37 mouse cellular contexts compared by ENCODE assay signal in genomic region chr10:34141693-34142092, GRCm38 (mm10). TPM values are rescaled to one million over a fixed set of nuclear protein-coding genes. Genes with fewer than 3 reads are reported as not detected.
"Had no signal": no experiment of that assay in that cellular context is flagged by ENCODE, and none has a peak within 500 bp of the region (broad histone marks: within the 10 kb centered on the region; RNA-seq: fewer than 3 reads in every experiment).

No protein-coding gene starts in this region.

- ATAC-seq: liver, postnatal 0 days; lung, postnatal 0 days; midbrain, embryonic 13.5 days; midbrain, embryonic 15.5 days; midbrain, embryonic 16.5 days had no signal

- H3K9ac ChIP-seq: limb, embryonic 12.5 days; limb, embryonic 13.5 days; limb, embryonic 15.5 days; liver, embryonic 13.5 days; liver, embryonic 14.5 days; liver, embryonic 15.5 days; liver, postnatal 0 days; lung, embryonic 14.5 days; lung, embryonic 15.5 days; midbrain, embryonic 12.5 days; midbrain, embryonic 13.5 days; midbrain, embryonic 15.5 days; neural tube, embryonic 12.5 days had no signal

- DNase-seq: left cerebral cortex, postnatal 4 days; liver; liver, embryonic 13.5 days; liver, postnatal 0 days; lung, adult 18-20 months; lung, adult 2 months; lung, embryonic 14.5 days; lung, postnatal 10 days; lung, postnatal 14 days; lung, postnatal 36 days; lung, postnatal 4 days; midbrain, embryonic 14.5 days had no signal

- H3K4me1 ChIP-seq: limb, embryonic 10.5 days; limb, embryonic 12.5 days; limb, embryonic 13.5 days; limb, embryonic 15.5 days; liver, embryonic 13.5 days; liver, embryonic 15.5 days; lung, embryonic 15.5 days; megakaryocyte, embryonic 14.5 days; midbrain, embryonic 12.5 days; midbrain, embryonic 13.5 days; midbrain, embryonic 15.5 days; neural tube, embryonic 12.5 days had no signal

- H3K9me3 ChIP-seq: limb, embryonic 10.5 days; limb, embryonic 15.5 days; liver, embryonic 13.5 days; liver, embryonic 15.5 days; lung, embryonic 15.5 days; midbrain, embryonic 12.5 days; midbrain, embryonic 13.5 days; midbrain, embryonic 15.5 days; neural tube, embryonic 12.5 days had no signal

- H3K27me3 ChIP-seq: limb, embryonic 12.5 days; limb, embryonic 13.5 days; limb, embryonic 15.5 days; liver, embryonic 13.5 days; liver, embryonic 15.5 days; lung, embryonic 15.5 days; megakaryocyte, embryonic 14.5 days; midbrain, embryonic 12.5 days; midbrain, embryonic 13.5 days; midbrain, embryonic 15.5 days; neural tube, embryonic 12.5 days had no signal

- H3K36me3 ChIP-seq: limb, embryonic 10.5 days; limb, embryonic 12.5 days; limb, embryonic 13.5 days; limb, embryonic 15.5 days; liver, embryonic 13.5 days; liver, embryonic 15.5 days; lung, embryonic 15.5 days; midbrain, embryonic 10.5 days; midbrain, embryonic 12.5 days; midbrain, embryonic 13.5 days; midbrain, embryonic 15.5 days; neural tube, embryonic 12.5 days had no signal

- H3K4me3 ChIP-seq: left cerebral cortex, adult 2 months; limb, embryonic 10.5 days; limb, embryonic 12.5 days; limb, embryonic 13.5 days; limb, embryonic 15.5 days; liver, embryonic 13.5 days; liver, embryonic 15.5 days; lung, embryonic 15.5 days; megakaryocyte, embryonic 14.5 days; midbrain, embryonic 10.5 days; midbrain, embryonic 12.5 days; midbrain, embryonic 13.5 days; midbrain, embryonic 15.5 days; myocyte; neural tube, embryonic 12.5 days had no signal

- H3K27ac ChIP-seq: left cerebral cortex, adult 2 months; limb, embryonic 10.5 days; limb, embryonic 12.5 days; limb, embryonic 13.5 days; limb, embryonic 15.5 days; liver, embryonic 13.5 days; liver, embryonic 14.5 days; liver, embryonic 15.5 days; lung, embryonic 15.5 days; macrophage; midbrain, embryonic 10.5 days; midbrain, embryonic 12.5 days; midbrain, embryonic 13.5 days; midbrain, embryonic 15.5 days; neural tube, embryonic 12.5 days had no signal

- H3K4me2 ChIP-seq: limb, embryonic 12.5 days; limb, embryonic 13.5 days; limb, embryonic 15.5 days; liver, embryonic 11.5 days; liver, embryonic 13.5 days; liver, embryonic 15.5 days; lung, embryonic 14.5 days; lung, embryonic 15.5 days; midbrain, embryonic 11.5 days; midbrain, embryonic 12.5 days; midbrain, embryonic 13.5 days; midbrain, embryonic 15.5 days; neural tube, embryonic 12.5 days had no signal

RNA-seq across cellular contexts. Expression of gene Calhm6, which starts 13.9 kb away (rescaled TPM):
- polyA plus RNA-seq: neural tube, embryonic 11.5 days had no signal

RNA-seq across cellular contexts. Expression of gene Calhm5, which starts 45.4 kb away (rescaled TPM):
- total RNA-seq: megakaryocyte progenitor cell, adult 5-6 weeks; megakaryocyte, adult 5-6 weeks; megakaryocyte-erythroid progenitor cell, adult 5-6 weeks; monocyte, adult 5-6 weeks had no signal
